Mouse (Mus musculus): ENCODE measurements around the gene Spats1.

DNA sequence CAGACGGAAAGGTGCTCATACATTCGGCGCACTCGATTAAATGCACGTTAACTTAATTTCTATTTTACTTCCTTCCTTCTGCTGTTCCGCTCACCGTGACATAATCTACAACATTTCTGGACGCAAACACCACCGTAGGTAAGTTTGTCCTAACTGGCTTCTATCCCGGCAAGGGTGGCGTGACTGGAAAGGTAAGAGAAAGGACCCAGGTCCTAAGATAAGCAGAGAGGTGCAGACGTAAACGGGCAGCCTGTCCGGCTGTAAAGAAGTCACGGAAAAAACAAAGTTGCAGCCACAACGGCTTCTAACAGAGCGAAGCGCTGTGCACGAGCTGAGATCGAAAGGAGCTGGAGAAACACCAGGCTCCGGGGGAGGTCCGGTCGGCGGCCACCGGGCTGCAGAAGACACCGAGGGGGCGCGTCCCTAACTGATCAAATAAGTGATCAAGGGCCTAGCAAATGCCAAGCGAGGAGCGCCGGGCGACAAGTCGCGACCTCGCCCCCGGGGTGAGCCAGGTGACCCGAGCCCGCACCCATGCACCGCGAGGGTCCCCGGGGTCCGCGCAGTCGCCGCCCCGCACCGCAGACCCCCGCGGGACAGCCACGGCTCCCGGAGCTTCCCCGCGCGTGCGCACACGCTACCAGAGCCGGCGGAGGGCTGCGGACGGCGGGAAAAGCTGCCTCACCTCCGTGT is 42.4 kb downstream of the Spats1 start:
- no peak for TF ChIP-seq CTCF (IDR thresholded peaks at IDR 0.05; ENCODE audit: insufficient read depth, low read length)
- no peak for TF ChIP-seq POLR2A (IDR thresholded peaks at IDR 0.05; ENCODE audit: borderline replicate concordance, extremely low read depth, low read depth, low read length)
